Mouse (Mus musculus) thymus, postnatal 25 days (tissue): ENCODE data around the gene Gm8764.
"Not testable (repeated sequence)": the region's sequence is repeated elsewhere in the genome, so short reads cannot be mapped to it uniquely, and the experiment has no call there.

ENCODE experiments used
- DNase-seq: peaks from one replicate; pipeline ENCODE4 v3.0.0; 2022

Gm8764 gene

DNA sequence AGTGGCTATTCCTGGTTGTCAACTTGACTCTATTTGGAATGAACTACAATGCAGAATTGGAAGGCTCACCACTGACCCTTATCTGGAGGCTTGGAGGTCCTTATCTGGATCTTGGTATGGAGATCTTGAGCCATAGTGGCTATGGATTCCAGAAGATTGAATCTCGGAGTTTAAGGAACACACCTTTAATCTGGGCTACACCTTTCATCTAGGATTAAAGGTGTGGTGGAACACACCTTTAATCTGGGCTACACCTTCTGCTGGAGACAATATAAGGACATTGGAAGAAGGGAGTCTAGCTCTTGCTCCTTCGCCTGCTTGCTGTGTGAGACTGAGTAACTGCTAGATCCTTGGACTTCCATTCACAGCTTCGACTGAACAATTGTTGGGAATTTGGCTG, at the start of gene Gm8764:
Gm8764 (plus strand) TSS at position 301 of the 400 bp plus-strand sequence.
- DNase-seq = not testable (repeated sequence)

DNA sequence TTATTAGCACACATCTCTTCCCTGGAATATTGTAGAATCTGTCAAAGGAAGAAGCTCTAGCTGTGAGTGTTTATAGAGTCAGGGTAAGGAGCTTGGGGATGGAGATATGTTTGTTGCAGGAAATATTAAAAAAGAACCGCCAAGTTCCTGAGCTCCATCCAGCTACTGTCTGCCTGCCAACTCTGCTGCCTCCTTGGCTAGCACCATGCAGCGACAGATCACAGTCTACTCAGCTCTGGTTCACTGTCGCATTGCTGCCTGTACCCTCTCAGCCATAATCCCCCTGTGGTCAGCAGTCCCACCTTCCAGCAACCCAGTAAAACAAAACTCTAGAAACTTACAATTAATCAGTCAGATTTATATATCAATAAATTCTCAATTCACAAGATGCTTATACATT, 49.8 kb upstream of the Gm8764 start:
- no peak for DNase-seq

DNA sequence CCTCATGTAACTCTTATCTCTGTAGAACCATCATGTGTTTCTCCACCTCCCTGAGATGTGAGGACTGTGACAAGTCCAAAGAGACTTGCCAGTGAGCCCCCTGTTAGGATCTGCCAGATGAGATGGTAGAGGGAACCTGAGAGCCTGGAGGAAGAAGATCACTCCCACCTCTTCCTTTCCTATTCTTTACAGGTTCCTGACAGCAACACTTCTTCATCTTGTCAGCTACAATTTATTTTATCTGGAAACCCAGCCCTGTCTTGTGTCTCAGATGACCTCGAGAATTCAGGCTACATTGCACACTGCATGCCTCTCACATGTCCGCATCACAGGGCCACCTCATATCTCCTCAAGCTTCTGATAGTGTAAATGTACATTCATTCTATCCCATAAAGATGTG, 41.5 kb upstream of the Gm8764 start:
- DNase-seq = no peak

DNA sequence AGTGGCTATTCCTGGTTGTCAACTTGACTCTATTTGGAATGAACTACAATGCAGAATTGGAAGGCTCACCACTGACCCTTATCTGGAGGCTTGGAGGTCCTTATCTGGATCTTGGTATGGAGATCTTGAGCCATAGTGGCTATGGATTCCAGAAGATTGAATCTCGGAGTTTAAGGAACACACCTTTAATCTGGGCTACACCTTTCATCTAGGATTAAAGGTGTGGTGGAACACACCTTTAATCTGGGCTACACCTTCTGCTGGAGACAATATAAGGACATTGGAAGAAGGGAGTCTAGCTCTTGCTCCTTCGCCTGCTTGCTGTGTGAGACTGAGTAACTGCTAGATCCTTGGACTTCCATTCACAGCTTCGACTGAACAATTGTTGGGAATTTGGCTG, 17.1 kb upstream of the Gm8764 start, which contains the start of gene Gm21293:
Gm21293 (plus strand) TSS at position 301 of the 400 bp plus-strand sequence.
- DNase-seq = not testable (repeated sequence)

DNA sequence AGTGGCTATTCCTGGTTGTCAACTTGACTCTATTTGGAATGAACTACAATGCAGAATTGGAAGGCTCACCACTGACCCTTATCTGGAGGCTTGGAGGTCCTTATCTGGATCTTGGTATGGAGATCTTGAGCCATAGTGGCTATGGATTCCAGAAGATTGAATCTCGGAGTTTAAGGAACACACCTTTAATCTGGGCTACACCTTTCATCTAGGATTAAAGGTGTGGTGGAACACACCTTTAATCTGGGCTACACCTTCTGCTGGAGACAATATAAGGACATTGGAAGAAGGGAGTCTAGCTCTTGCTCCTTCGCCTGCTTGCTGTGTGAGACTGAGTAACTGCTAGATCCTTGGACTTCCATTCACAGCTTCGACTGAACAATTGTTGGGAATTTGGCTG, 8.6 kb upstream of the Gm8764 start, which contains the start of gene Gm6763:
Gm6763 (plus strand) TSS at position 301 of the 400 bp plus-strand sequence.
- DNase-seq = not testable (repeated sequence)

DNA sequence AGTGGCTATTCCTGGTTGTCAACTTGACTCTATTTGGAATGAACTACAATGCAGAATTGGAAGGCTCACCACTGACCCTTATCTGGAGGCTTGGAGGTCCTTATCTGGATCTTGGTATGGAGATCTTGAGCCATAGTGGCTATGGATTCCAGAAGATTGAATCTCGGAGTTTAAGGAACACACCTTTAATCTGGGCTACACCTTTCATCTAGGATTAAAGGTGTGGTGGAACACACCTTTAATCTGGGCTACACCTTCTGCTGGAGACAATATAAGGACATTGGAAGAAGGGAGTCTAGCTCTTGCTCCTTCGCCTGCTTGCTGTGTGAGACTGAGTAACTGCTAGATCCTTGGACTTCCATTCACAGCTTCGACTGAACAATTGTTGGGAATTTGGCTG, 8.4 kb downstream of the Gm8764 start, which contains the start of gene Gm21304:
Gm21304 (plus strand) TSS at position 301 of the 400 bp plus-strand sequence.
- not testable (repeated sequence) for DNase-seq

DNA sequence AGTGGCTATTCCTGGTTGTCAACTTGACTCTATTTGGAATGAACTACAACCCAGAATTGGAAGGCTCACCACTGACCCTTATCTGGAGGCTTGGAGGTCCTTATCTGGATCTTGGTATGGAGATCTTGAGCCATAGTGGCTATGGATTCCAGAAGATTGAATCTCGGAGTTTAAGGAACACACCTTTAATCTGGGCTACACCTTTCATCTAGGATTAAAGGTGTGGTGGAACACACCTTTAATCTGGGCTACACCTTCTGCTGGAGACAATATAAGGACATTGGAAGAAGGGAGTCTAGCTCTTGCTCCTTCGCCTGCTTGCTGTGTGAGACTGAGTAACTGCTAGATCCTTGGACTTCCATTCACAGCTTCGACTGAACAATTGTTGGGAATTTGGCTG, 16.9 kb downstream of the Gm8764 start, which contains the start of gene Gm21312:
Gm21312 (plus strand) TSS at position 301 of the 400 bp plus-strand sequence.
- not testable (repeated sequence) for DNase-seq

DNA sequence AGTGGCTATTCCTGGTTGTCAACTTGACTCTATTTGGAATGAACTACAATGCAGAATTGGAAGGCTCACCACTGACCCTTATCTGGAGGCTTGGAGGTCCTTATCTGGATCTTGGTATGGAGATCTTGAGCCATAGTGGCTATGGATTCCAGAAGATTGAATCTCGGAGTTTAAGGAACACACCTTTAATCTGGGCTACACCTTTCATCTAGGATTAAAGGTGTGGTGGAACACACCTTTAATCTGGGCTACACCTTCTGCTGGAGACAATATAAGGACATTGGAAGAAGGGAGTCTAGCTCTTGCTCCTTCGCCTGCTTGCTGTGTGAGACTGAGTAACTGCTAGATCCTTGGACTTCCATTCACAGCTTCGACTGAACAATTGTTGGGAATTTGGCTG, 25.4 kb downstream of the Gm8764 start, which contains the start of gene Gm20765:
Gm20765 (plus strand) TSS at position 301 of the 400 bp plus-strand sequence.
- DNase-seq = not testable (repeated sequence)

DNA sequence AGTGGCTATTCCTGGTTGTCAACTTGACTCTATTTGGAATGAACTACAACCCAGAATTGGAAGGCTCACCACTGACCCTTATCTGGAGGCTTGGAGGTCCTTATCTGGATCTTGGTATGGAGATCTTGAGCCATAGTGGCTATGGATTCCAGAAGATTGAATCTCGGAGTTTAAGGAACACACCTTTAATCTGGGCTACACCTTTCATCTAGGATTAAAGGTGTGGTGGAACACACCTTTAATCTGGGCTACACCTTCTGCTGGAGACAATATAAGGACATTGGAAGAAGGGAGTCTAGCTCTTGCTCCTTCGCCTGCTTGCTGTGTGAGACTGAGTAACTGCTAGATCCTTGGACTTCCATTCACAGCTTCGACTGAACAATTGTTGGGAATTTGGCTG, 33.9 kb downstream of the Gm8764 start, which contains the start of gene Gm4340:
Gm4340 (plus strand) TSS at position 301 of the 400 bp plus-strand sequence.
- not testable (repeated sequence) for DNase-seq

DNA sequence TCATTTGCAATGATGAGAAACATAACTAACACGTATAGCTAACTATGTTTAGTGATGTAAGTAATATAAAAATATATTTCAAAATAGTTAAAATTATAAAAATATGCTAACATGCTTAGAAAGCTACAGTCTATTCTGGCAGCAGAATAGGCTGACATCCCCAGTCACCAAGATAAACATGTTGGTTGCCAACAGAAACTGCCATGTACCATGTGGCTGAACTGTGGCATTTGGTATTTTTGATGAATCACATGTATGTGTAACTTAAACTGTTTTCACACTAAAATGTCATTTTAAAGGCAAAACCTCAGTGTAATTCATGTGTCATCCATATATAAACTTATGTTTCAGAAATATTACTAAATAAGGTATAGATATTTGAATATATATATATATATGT, 49.8 kb downstream of the Gm8764 start:
- no peak for DNase-seq

DNA sequence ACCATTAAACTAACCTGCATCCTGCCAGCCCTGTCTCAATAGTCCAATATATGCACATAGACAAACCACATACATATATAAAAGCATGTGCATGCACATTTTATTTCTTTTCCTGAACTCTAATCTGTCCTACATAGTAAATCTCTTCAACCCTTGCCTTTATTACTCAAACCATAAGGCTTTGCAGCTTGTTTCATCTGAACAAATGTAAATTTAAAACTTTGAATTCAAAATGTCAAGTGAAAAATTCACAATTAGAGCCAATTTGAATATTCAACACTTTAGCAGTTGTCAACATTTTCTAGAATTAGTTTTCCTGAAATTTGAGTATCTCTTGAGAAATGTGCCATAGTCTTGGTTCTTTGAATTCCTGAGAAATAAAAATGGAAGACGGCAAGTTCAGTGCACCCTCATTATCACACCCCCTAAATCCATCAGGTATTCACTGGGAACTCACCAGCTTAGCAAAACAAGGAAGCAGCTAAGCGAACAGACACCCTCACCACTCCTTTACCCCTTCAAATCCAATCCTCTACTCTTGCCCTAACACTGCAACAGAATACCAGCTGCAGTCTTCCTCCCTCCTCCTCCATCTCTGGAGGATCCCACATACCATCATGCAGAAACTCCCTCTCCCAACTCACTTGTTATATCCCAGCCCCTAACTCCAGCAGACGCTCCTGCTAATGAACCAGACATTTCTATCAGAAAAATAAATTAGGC, 50.6 kb downstream of the Gm8764 start:
- DNase-seq = no peak
